Mouse (Mus musculus) small intestine, adult 2 months (tissue): ENCODE measurements around the gene Traf4.

ENCODE experiments used
- CTCF ChIP-seq: fragments of 200-500 bp; IDR thresholded peaks from 2 replicates; pipeline ENCODE4 v1.5.1; 2012; ENCODE audit warnings: low read depth, mild to moderate bottlenecking, control low read depth, inconsistent platforms, low read length, moderate library complexity, mixed read lengths; ENCODE audit not compliant: insufficient replicate concordance, insufficient read length; ENCODE audit errors: extremely low read depth
- POLR2A ChIP-seq: fragments of 200-500 bp; IDR thresholded peaks from 2 replicates; pipeline ENCODE4 v1.6.1; 2012; ENCODE audit warnings: low read depth, mild to moderate bottlenecking, control low read depth, inconsistent platforms, low read length, moderate library complexity

DNA sequence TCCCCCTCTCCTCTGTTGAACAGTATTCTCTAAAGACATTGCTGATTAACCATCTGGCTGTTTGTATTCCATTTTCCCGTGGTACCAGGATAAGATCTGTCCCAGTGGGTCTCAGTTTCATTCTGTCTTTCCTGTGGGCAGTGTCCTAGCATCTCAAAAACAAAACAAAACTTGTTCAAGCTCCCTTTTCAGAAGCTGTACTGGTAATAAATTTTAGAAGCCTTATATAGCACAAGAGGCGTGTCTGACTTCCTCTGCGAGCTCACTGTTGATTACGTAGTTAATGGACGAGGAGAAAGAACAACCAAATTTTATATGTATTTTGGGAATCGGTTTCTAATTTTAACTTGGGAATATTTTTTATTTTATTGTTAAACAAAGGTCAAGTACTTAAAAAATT lies 39.7 kb downstream of the Traf4 start:
- TF ChIP-seq CTCF (no peak), POLR2A (no peak)
